Mouse (Mus musculus) myocyte (in vitro differentiated cells): Measurements from ENCODE around the gene Rab3gap1.

ENCODE experiments used
- E2F4 ChIP-seq: IDR thresholded peaks from one replicate; pipeline ENCODE4 v1.6.1; 2011; ENCODE audit warnings: mild to moderate bottlenecking, control low read depth, moderate library complexity; ENCODE audit not compliant: insufficient read depth
- MAX ChIP-seq: IDR thresholded peaks from one replicate; pipeline ENCODE4 v1.6.1; 2011; ENCODE audit warnings: low read depth, mild to moderate bottlenecking, control low read depth
- MYOG ChIP-seq, 3 experiments: IDR thresholded peaks; one replicate each; pipeline ENCODE4 v1.6.1; 2011; ENCODE audit warnings: control low read depth in 2 of 3, low read depth in 2 of 3, mild to moderate bottlenecking in 2 of 3; ENCODE audit not compliant: insufficient read length in 2 of 3, control insufficient read depth in 1 of 3, insufficient read depth in 1 of 3
- POLR2A ChIP-seq: IDR thresholded peaks from one replicate; pipeline ENCODE4 v1.6.1; 2011; ENCODE audit warnings: low read depth, mild to moderate bottlenecking, control low read depth, moderate library complexity; ENCODE audit not compliant: insufficient read length
- POLR2AphosphoS2 ChIP-seq: IDR thresholded peaks from one replicate; pipeline ENCODE4 v1.6.1; 2011; ENCODE audit warnings: low read depth, control low read depth; ENCODE audit not compliant: insufficient read length
- SRF ChIP-seq: IDR thresholded peaks from one replicate; pipeline ENCODE4 v1.6.1; 2011; ENCODE audit warnings: low read depth; ENCODE audit not compliant: control insufficient read depth, insufficient read length
- TCF3 ChIP-seq: IDR thresholded peaks from one replicate; pipeline ENCODE4 v1.6.1; 2011; ENCODE audit warnings: low read depth, control low read depth; ENCODE audit not compliant: insufficient read length
- USF1 ChIP-seq: IDR thresholded peaks from one replicate; pipeline ENCODE4 v1.6.1; 2011; ENCODE audit warnings: low read depth, mild to moderate bottlenecking, control low read depth, moderate library complexity

GRCm38 (mm10) chr1:127868300-127869261 lies at the start of gene Rab3gap1:
- TF ChIP-seq E2F4: no peak
- peak; percentile 99 for TF ChIP-seq POLR2A
- no peak for TF ChIP-seq MAX
- no peak for TF ChIP-seq MYOG (IDR thresholded peaks at IDR 0.05; ENCODE audit: control insufficient read depth in 1 of 3, insufficient read depth in 1 of 3, insufficient read length in 2 of 3, low read depth in 2 of 3)
- no peak for TF ChIP-seq SRF
- TF ChIP-seq USF1: no peak
- TF ChIP-seq POLR2AphosphoS2: peak; percentile 92
- no peak for TF ChIP-seq TCF3
